Mouse (Mus musculus) heart, adult 2 months (tissue): ENCODE measurements at regions not wholly inside any gene's neighbourhood (a gene's known extent, or its start where the extent isn't known, plus 50 kb on each side); places are given as distances from the start of the nearest gene placed in this dataset.

Source experiments
- CTCF ChIP-seq: fragments of 200-600 bp; IDR thresholded peaks from 2 replicates; pipeline ENCODE4 v1.8.1; 2022; ENCODE audit warnings: antibody characterized with exemption, mild to moderate bottlenecking, moderate library complexity
- EP300 ChIP-seq: fragments of 200-500 bp; IDR thresholded peaks from 2 replicates; pipeline ENCODE4 v1.6.1; 2011; ENCODE audit warnings: low read depth, low read length, control low read depth; ENCODE audit not compliant: insufficient read depth

- TF ChIP-seq CTCF, result no peak
- no peak for TF ChIP-seq EP300
These were observed 142.2 kb upstream of the Serp2 start for GRCm38 (mm10) chr14:76698718-76699402.
